Mouse (Mus musculus) layer of hippocampus, adult 8-10 months (tissue): ENCODE measurements around the gene Tmem30b. TPM values are rescaled to one million over a fixed set of nuclear protein-coding genes. Genes with fewer than 3 reads are reported as not detected.

Source experiments
- DNase-seq, 2 experiments: peaks; one replicate each; pipeline ENCODE4 v3.0.0; 2022; ENCODE audit warnings: low spot score in 2 of 2
- total RNA-seq, 4 experiments: library from RNA; stranded (reverse); gene quantifications; 2 replicates each; pipeline ENCODE4 v1.2.4; 2022

Gene Tmem30b
- total RNA-seq, 4 experiments from 2014 or later: 0.11 TPM; not detected in 3

DNA sequence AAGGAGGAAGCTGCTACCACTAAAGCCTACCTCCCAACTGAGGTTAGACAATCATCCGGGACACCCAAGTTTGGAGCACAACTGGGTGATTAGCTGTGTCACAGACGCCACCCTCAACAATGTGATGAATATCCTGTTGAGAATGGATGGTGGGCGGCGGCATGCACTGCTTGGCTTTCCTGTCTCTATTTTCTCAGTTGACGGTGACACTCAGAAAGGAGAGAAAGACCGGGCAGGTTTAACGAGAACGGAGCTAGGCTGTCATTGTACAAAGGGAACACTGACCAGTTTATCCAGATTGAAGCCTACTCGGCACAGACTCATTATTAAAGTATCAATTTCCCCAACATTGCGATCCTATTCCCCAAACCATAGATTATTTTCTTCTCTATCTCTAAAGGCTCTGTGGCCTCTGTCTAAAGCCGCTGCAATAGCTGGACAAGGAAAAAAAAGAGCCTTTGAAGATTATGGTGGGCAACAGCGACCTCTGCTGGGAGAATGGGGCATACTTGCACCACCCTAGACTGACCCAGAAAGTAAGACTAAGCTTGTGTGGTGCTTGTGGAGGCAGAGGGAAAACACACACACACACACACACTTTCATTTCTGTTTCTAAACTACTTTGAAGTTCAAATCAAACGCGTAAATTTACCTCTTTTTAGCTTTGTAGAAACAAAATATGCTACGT lies 29.0 kb downstream of the Tmem30b start:
- peak; percentile 28 to 83 for DNase-seq

GRCm38 (mm10) chr12:73516516-73516915 lies 29.7 kb downstream of the Tmem30b start:
- no peak for DNase-seq

GRCm38 (mm10) chr12:73514722-73515121 lies 31.5 kb downstream of the Tmem30b start:
- DNase-seq: no peak

DNA sequence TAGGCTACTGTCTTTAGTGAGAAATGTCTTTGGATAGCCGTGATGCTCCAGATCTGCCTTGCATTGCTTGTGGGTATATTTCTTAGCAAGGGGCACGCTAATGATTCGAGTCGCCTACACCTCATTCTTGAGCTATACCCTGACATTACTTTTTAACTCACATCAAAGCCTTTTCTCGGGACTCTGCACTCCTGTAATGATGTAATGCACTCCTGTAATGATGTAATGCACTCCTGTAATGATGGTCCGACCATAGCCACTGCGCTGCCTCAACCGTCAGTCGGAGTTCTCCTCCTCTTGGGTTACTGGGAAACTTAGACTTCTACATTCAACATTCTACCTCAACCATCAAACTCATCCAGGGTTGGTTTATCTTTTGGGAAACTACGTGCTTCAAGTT lies 32.2 kb downstream of the Tmem30b start:
- DNase-seq: no peak

DNA sequence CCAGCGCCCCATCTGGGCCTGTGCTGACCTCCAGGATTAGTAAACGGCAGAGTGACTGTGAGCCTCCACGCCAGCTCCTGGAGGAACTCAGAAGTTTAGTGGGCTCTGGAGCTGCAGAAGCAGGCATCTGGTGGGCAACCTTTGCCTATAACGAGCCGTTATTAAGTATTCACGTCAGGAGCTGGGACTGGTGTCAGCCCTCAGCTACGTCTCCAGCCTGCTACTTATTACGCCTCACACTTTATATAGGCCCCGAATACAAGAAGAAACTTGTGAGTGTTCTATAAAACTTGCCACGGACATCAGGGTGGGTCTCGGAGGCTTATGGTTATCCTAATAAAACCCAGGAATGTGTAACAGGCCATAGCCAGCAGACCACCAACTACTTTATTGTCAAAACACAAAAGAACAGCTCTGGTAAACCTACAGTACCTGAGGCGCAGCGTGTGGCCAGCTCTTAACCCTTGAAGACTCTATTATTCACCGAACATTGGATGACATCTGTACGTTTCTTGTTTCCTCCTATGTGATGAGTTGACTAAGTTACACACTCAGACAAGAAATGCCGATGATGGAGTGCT lies 34.6 kb downstream of the Tmem30b start:
- no peak for DNase-seq

DNA sequence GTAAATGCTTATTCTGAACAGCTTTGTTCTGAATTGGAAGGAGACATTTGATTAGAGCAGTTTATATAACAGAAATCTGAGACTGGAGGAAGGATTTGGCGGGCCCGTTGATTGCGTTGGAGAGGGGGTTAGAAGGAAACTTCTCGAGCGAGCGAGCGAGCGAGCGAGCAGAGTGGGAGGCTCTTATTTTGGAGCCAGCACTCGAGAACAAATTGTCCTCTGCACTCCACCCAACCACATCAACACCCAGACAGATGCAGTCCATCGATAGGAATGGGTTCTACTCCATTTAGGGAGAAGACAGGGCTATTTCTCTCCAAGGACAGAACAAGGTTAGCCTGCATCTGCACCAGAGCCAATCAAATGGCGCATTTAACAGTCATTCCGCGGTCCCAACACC lies 39.1 kb downstream of the Tmem30b start:
- peak in 1 of 2 experiments; percentile 7 for DNase-seq

DNA sequence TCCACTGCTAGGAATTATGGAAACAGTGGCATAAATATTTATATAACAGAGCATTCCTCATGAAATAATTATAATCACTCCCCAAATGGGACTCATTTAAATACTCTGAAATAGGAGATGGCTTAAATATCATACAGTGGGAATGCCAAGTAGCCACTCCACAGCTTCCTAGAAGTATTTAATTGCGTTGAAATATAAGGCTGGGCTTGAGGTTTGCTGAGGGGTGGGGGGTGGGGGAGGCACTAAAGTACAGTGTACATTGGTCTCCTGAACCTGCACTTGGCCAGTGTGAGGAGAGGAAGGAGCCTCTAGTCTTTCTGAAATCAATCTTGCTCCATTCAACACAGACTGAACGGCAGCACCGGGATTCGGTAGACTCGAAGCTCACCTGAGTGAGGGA lies 39.5 kb downstream of the Tmem30b start:
- DNase-seq: no peak

GRCm38 (mm10) chr12:73500689-73501326 lies 45.4 kb downstream of the Tmem30b start:
- no peak for DNase-seq

DNA sequence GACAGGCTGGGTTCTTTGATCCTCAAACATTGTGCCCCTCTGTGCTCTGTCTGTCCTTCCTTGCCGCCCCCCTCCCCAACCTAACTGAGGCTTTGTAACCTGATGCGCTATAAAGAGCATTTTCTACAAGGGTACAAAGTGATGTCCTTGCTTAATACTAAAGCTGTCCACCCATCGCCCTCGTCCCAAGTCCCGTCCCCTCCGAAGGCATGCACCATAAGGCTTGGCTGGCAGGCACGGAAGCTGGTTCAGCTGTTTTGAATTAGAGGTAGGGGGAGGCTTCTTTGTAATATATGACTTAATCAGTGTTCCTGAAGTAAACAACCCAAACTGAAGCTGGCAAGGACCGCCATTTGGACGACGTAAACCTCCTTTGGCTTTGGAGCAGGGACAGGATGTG lies 51.0 kb downstream of the Tmem30b start:
- no peak for DNase-seq

DNA sequence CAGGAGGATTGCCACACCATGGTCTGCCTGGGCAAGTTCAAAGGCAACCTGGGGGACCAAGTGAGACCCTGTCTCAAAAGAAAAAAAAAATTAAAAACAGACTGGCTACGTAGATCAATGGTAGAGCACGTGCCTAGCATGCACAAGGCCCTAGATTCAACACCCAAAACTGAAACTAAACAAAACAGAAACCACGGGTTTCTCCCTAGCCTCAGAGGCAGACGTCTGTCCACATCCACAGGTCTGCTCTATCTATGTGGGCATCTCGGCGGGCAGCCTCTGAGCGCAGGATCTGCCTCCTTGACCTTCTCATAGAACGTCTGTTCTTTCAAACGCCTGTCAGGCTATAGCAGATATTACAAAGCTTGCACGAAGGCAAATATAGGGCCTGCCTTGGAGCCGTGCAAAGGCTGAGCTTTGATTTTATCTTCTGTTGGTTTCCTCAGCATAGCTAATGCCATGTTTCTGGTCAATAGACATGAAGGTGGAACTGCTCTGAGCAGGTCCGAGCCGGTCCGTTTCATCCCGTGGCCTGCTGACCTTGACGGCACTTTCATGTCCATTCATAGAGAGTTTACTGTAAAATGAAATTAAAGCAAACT lies 52.2 kb downstream of the Tmem30b start:
- no peak for DNase-seq

Other genes with a start within 250 kb of the Tmem30b start
- gene Prkch, start 38.4 kb upstream of the Tmem30b start, total RNA-seq: 1 to 10 TPM; 3.2 to 5.6 (median 4.3) TPM